Mouse (Mus musculus) bone marrow macrophage, adult 2 months (primary cell): ENCODE data around the gene Bhlhe41.

ENCODE experiments used
- CTCF ChIP-seq: IDR thresholded peaks from 2 replicates; pipeline ENCODE4 v1.5.1; 2012; ENCODE audit warnings: low read depth, mild to moderate bottlenecking, low read length, moderate library complexity
- POLR2A ChIP-seq: IDR thresholded peaks from 2 replicates; pipeline ENCODE4 v1.6.1; 2012; ENCODE audit warnings: mild to moderate bottlenecking, low read depth, low read length, borderline replicate concordance

- TF ChIP-seq POLR2A (no peak), CTCF (no peak)
Observed at GRCm38 (mm10) chr6:145883668-145884067, 18.3 kb upstream of the Bhlhe41 start.
